Mouse (Mus musculus): ENCODE measurements at regions not wholly inside any gene's neighbourhood (a gene's known extent, or its start where the extent isn't known, plus 50 kb on each side); places are given as distances from the start of the nearest gene placed in this dataset.

- DNase-seq (ENCODE audit: extremely low spot score in 1 of 2, low spot score in 2 of 2), result no peak
- intact Hi-C loops (cut with DNase I), result no loop called here
Measured at GRCm38 (mm10) chr1:151045334-151045733, 52.1 kb upstream of the Hmcn1 start.

GRCm38 (mm10) chr1:151046626-151047025 lies 53.4 kb upstream of the Hmcn1 start:
- no peak for DNase-seq (ENCODE audit: extremely low spot score in 1 of 2, low spot score in 2 of 2)
- intact Hi-C loops (cut with DNase I), result no loop called here

- no peak for DNase-seq (ENCODE audit: extremely low spot score in 1 of 2, low spot score in 2 of 2)
- intact Hi-C loops (cut with DNase I), result no loop called here
Measured at GRCm38 (mm10) chr1:151049726-151050506, 56.7 kb upstream of the Hmcn1 start.

- intact Hi-C loops (cut with DNase I), result no loop called here
- no peak for DNase-seq (ENCODE audit: extremely low spot score in 1 of 2, low spot score in 2 of 2)
Measured at GRCm38 (mm10) chr1:151050507-151050816, 57.2 kb upstream of the Hmcn1 start.

- no peak for DNase-seq (ENCODE audit: extremely low spot score in 1 of 2, low spot score in 2 of 2)
- intact Hi-C loops (cut with DNase I), result no loop called here
Measured at GRCm38 (mm10) chr1:151053268-151053667, 60.0 kb upstream of the Hmcn1 start.

- intact Hi-C loops (cut with DNase I), result no loop called here
- DNase-seq (ENCODE audit: extremely low spot score in 1 of 2, low spot score in 2 of 2), result no peak
Measured at GRCm38 (mm10) chr1:151055396-151055795, 62.2 kb upstream of the Hmcn1 start.

GRCm38 (mm10) chr1:151059546-151060136 lies 66.4 kb upstream of the Hmcn1 start:
- intact Hi-C loops (cut with DNase I), result no loop called here
- DNase-seq (ENCODE audit: extremely low spot score in 1 of 2, low spot score in 2 of 2), result no peak

- no peak for DNase-seq (ENCODE audit: extremely low spot score in 1 of 2, low spot score in 2 of 2)
- intact Hi-C loops (cut with DNase I), result no loop called here
Measured at GRCm38 (mm10) chr1:151065090-151065567, 71.9 kb upstream of the Hmcn1 start.

GRCm38 (mm10) chr1:151066379-151067128 lies 73.3 kb upstream of the Hmcn1 start:
- DNase-seq (ENCODE audit: extremely low spot score in 1 of 2, low spot score in 2 of 2), result no peak
- intact Hi-C loops (cut with DNase I), result no loop called here

GRCm38 (mm10) chr1:151074508-151075314 lies 81.5 kb upstream of the Hmcn1 start:
- DNase-seq (ENCODE audit: extremely low spot score in 1 of 2, low spot score in 2 of 2), result no peak
- intact Hi-C loops (cut with DNase I), result no loop called here

- intact Hi-C loops (cut with DNase I), result no loop called here
- no peak for DNase-seq (ENCODE audit: extremely low spot score in 1 of 2, low spot score in 2 of 2)
Measured at GRCm38 (mm10) chr1:151075541-151075940, 82.3 kb upstream of the Hmcn1 start.

GRCm38 (mm10) chr1:151078909-151079522 lies 85.8 kb upstream of the Hmcn1 start:
- DNase-seq (ENCODE audit: extremely low spot score in 1 of 2, low spot score in 2 of 2), result peak; percentile 74 to 82
- intact Hi-C loops (cut with DNase I), result no loop called here

- DNase-seq (ENCODE audit: extremely low spot score in 1 of 2, low spot score in 2 of 2), result no peak
- intact Hi-C loops (cut with DNase I), result loop anchor here (2.0 to 5.0 kb wide), 2 partner anchors 73 to 265 kb away; partner anchors contain the start of gene Ivns1abp
Measured at GRCm38 (mm10) chr1:151079614-151080360, 86.6 kb upstream of the Hmcn1 start.

- DNase-seq (ENCODE audit: extremely low spot score in 1 of 2, low spot score in 2 of 2), result peak in 1 of 2 experiments; percentile 33
- intact Hi-C loops (cut with DNase I), result loop anchor here (2.0 to 5.0 kb wide), 2 partner anchors 72 to 264 kb away; partner anchors contain the start of gene Ivns1abp
Measured at GRCm38 (mm10) chr1:151080510-151080980, 87.3 kb upstream of the Hmcn1 start.

GRCm38 (mm10) chr1:151082510-151083033 lies 89.3 kb upstream of the Hmcn1 start:
- intact Hi-C loops (cut with DNase I), result loop anchor here (5.0 kb wide), 1 partner anchor 70 kb away; no protein-coding TSS in a partner anchor
- DNase-seq (ENCODE audit: extremely low spot score in 1 of 2, low spot score in 2 of 2), result no peak

- intact Hi-C loops (cut with DNase I), result loop anchor here (5.0 kb wide), 1 partner anchor 68 kb away; no protein-coding TSS in a partner anchor
- no peak for DNase-seq (ENCODE audit: extremely low spot score in 1 of 2, low spot score in 2 of 2)
Measured at GRCm38 (mm10) chr1:151083806-151084205, 90.6 kb upstream of the Hmcn1 start.

GRCm38 (mm10) chr1:151086111-151086859 lies 93.0 kb upstream of the Hmcn1 start:
- intact Hi-C loops (cut with DNase I), result no loop called here
- no peak for DNase-seq (ENCODE audit: extremely low spot score in 1 of 2, low spot score in 2 of 2)

Data from left cerebral cortex, postnatal 10 days (tissue).